Mouse (Mus musculus) testis, adult 2 months (tissue): ENCODE measurements around the gene Rad51b.

Source experiments
- CTCF ChIP-seq: fragments of 200-500 bp; IDR thresholded peaks from 2 replicates; pipeline ENCODE4 v1.5.1; 2012; ENCODE audit warnings: low read depth, mild to moderate bottlenecking, inconsistent platforms, low read length, moderate library complexity; ENCODE audit not compliant: control insufficient read depth, insufficient read depth, insufficient replicate concordance
- POLR2A ChIP-seq: fragments of 200-500 bp; IDR thresholded peaks from 2 replicates; pipeline ENCODE4 v1.6.1; 2012; ENCODE audit warnings: low read depth, mild to moderate bottlenecking, inconsistent platforms, low read length, moderate library complexity; ENCODE audit not compliant: control insufficient read depth

GRCm38 (mm10) chr12:79732355-79733115 lies 435.5 kb downstream of the Rad51b start:
- TF ChIP-seq CTCF (no peak), POLR2A (no peak)
